Mouse (Mus musculus): Measurements from ENCODE around the gene Npsr1.

- TF ChIP-seq CTCF (IDR thresholded peaks at IDR 0.05) = peak; percentile 70
- TF ChIP-seq POLR2A (IDR thresholded peaks at IDR 0.05; ENCODE audit: insufficient read depth, low read depth, low read length) = no peak
Observed at GRCm38 (mm10) chr9:24119423-24119822, 21.6 kb downstream of the Npsr1 start.

Measured in heart, adult 2 months (tissue).